Mouse (Mus musculus) small intestine, adult 10 weeks (tissue): ENCODE data around the gene Adad1. TPM values are rescaled to one million over a fixed set of nuclear protein-coding genes. Genes with fewer than 3 reads are reported as not detected.

Experiments
- polyA plus RNA-seq: library from polyadenylated mRNA; stranded (reverse); fragments of 350-450 nt; fragmentation: Illumina TruSeq; extraction: RNeasy Lipid Tissue Mini Kit (QIAGEN cat#74804); gene quantifications from one replicate; pipeline ENCODE4 v1.2.3, GENCODE M21; 2014; ENCODE audit warnings: low replicate concordance

The Adad1 gene
- not detected for polyA plus RNA-seq

DNA sequence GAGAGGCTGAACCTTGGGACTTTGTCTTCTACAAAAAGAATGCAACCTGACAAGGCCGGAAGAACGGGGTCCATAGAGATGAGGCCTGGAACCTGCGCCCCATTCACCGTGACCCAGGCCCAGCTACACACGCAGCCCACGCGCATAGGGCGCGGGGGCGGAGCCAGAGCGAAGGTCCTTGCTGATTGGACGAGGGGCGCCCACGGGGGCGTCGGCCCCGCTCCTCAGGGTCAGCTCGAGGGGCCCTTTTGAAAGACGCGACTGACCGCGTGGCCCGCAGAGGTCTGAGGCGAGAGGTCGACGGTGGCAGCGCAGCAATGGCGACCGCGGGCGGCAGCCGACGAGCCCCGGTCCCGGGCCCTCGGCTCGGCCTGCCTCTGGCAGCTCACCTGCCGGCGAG, at the start of gene Adad1:
Adad1 (plus strand) TSS at position 122 of the 400 bp plus-strand sequence.

DNA sequence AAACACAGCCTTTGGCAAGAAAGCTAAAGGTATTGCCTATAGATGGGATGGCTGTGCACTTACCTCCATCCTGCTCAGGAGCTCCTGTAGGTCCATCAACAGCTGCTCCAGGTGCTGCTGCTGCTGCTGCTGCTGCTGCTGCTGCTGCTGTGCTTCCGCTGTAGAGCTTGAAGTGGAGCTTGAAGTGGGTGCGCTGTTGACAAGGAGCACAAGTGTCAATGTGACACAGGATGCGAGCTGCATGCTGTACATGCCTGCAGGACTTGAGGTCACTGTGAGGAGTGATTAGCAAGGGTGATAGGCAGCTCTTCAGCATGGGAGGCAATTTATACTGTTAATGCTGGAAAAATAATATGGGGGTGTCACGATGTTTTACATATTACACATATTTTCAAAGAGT, 62.3 kb downstream of the Adad1 start, which contains the start of gene Il2:
Il2 (minus strand) TSS at position 305 of the 400 bp plus-strand sequence.

Other genes with a start within 250 kb of the Adad1 start
- 123 TPM for gene 4932438A13Rik, start 200.4 kb upstream of the Adad1 start, polyA plus RNA-seq
- 2.9 TPM for gene Il2, start 62.4 kb downstream of the Adad1 start, polyA plus RNA-seq
- gene Il21, start 169.1 kb downstream of the Adad1 start, polyA plus RNA-seq, result not detected
- gene Bbs12, start 249.0 kb downstream of the Adad1 start, polyA plus RNA-seq, result 3.0 TPM
- 8.0 TPM for gene Cetn4, start 249.2 kb downstream of the Adad1 start, polyA plus RNA-seq